Mouse (Mus musculus): Measurements from ENCODE around the gene Atp1b2. TPM values are rescaled to one million over a fixed set of nuclear protein-coding genes. Genes with fewer than 3 reads are reported as not detected.
A peak's percentile ranks its signal among the peaks of the same experiment; 100 is the strongest.

Gene Atp1b2
- polyA plus RNA-seq, 1 experiment from 2014 or later, result 95.2 TPM

- ATAC-seq, result no peak
- H3K9me3 ChIP-seq (replicated peaks; ENCODE audit: control insufficient read depth, low read length, poor library complexity, severe bottlenecking), result no peaks in the 10 kb centered on the region
- H3K9ac ChIP-seq (ENCODE audit: low read depth, low read length), result no peak overlapping the region
- H3K4me3 ChIP-seq (ENCODE audit: low read depth, low read length), result no peak overlapping the region
- H3K27me3 ChIP-seq (ENCODE audit: control insufficient read depth, insufficient read depth, low read depth, low read length), result no peaks in the 10 kb centered on the region
- peaks cover 7% of the 10 kb centered on the region for H3K36me3 ChIP-seq (ENCODE audit: control insufficient read depth, insufficient read depth, low read length)
- H3K4me1 ChIP-seq (ENCODE audit: control insufficient read depth, insufficient read depth, low read length), result peaks cover 21% of the 10 kb centered on the region
- WGBS, result 85% methylated on average over 3 of the region's 3 CpGs
- no peak overlapping the region for H3K27ac ChIP-seq (ENCODE audit: low read length)
- no peak overlapping the region for H3K4me2 ChIP-seq (ENCODE audit: low read length)
Observed at GRCm38 (mm10) chr11:69601768-69602167, 4.0 kb downstream of the Atp1b2 start.

- H3K9ac ChIP-seq (ENCODE audit: low read depth, low read length), result no peak overlapping the region
- peak overlapping the region; percentile 23; the same call in 1 of the 2 replicates for H3K27ac ChIP-seq (ENCODE audit: low read length)
- H3K4me1 ChIP-seq (ENCODE audit: control insufficient read depth, insufficient read depth, low read length), result peaks cover 17% of the 10 kb centered on the region
- H3K4me2 ChIP-seq (ENCODE audit: low read length), result no peak overlapping the region
- ATAC-seq, result peak; percentile 31; the same call in 1 of the 2 replicates
- peaks cover 7% of the 10 kb centered on the region for H3K36me3 ChIP-seq (ENCODE audit: control insufficient read depth, insufficient read depth, low read length)
- H3K4me3 ChIP-seq (ENCODE audit: low read depth, low read length), result no peak overlapping the region
- WGBS, result 13% methylated on average over 6 of the region's 6 CpGs
- no peaks in the 10 kb centered on the region for H3K9me3 ChIP-seq (replicated peaks; ENCODE audit: control insufficient read depth, low read length, poor library complexity, severe bottlenecking)
- H3K27me3 ChIP-seq (ENCODE audit: control insufficient read depth, insufficient read depth, low read depth, low read length), result no peaks in the 10 kb centered on the region
Observed at GRCm38 (mm10) chr11:69600098-69600497, 5.6 kb downstream of the Atp1b2 start.

- Histone ChIP-seq H3K4me1 (ENCODE audit: control insufficient read depth, insufficient read depth, low read length) (peaks cover 16% of the 10 kb centered on the region), H3K36me3 (ENCODE audit: control insufficient read depth, insufficient read depth, low read length) (peaks cover 7% of the 10 kb centered on the region), H3K4me2 (ENCODE audit: low read length) (no peak overlapping the region), H3K27ac (ENCODE audit: low read length) (0 out of 2 replicates have a peak overlapping the region, but pooled peaks have one; percentile 14), H3K4me3 (ENCODE audit: low read depth, low read length) (no peak overlapping the region), H3K9me3 (replicated peaks; ENCODE audit: control insufficient read depth, low read length, poor library complexity, severe bottlenecking) (no peaks in the 10 kb centered on the region), H3K27me3 (ENCODE audit: control insufficient read depth, insufficient read depth, low read depth, low read length) (no peaks in the 10 kb centered on the region), H3K9ac (ENCODE audit: low read depth, low read length) (no peak overlapping the region)
- no peak for ATAC-seq
- WGBS, result 12% methylated on average over 9 of the region's 9 CpGs
Observed at GRCm38 (mm10) chr11:69599436-69599835, 6.3 kb downstream of the Atp1b2 start.

- Histone ChIP-seq H3K4me3 (ENCODE audit: low read depth, low read length) (no peak overlapping the region), H3K9ac (ENCODE audit: low read depth, low read length) (no peak overlapping the region), H3K4me2 (ENCODE audit: low read length) (no peak overlapping the region), H3K4me1 (ENCODE audit: control insufficient read depth, insufficient read depth, low read length) (no peaks in the 10 kb centered on the region; the same call in 1 of the 2 replicates), H3K27me3 (ENCODE audit: control insufficient read depth, insufficient read depth, low read depth, low read length) (no peaks in the 10 kb centered on the region), H3K27ac (ENCODE audit: low read length) (no peak overlapping the region), H3K9me3 (replicated peaks; ENCODE audit: control insufficient read depth, low read length, poor library complexity, severe bottlenecking) (no peaks in the 10 kb centered on the region), H3K36me3 (ENCODE audit: control insufficient read depth, insufficient read depth, low read length) (peaks cover 5% of the 10 kb centered on the region)
- no peak for ATAC-seq
- 99% methylated on average over 6 of the region's 6 CpGs for WGBS
Observed at GRCm38 (mm10) chr11:69594853-69595252, 10.9 kb downstream of the Atp1b2 start.

GRCm38 (mm10) chr11:69592799-69593198 is 12.9 kb downstream of the Atp1b2 start:
- H3K27ac ChIP-seq (ENCODE audit: low read length), result no peak overlapping the region
- WGBS, result 90% methylated on average over 4 of the region's 4 CpGs
- no peaks in the 10 kb centered on the region for H3K27me3 ChIP-seq (ENCODE audit: control insufficient read depth, insufficient read depth, low read depth, low read length)
- H3K9ac ChIP-seq (ENCODE audit: low read depth, low read length), result no peak overlapping the region
- no peak for ATAC-seq
- no peaks in the 10 kb centered on the region for H3K9me3 ChIP-seq (replicated peaks; ENCODE audit: control insufficient read depth, low read length, poor library complexity, severe bottlenecking)
- no peak overlapping the region for H3K4me3 ChIP-seq (ENCODE audit: low read depth, low read length)
- H3K4me1 ChIP-seq (ENCODE audit: control insufficient read depth, insufficient read depth, low read length), result no peaks in the 10 kb centered on the region
- no peak overlapping the region for H3K4me2 ChIP-seq (ENCODE audit: low read length)
- H3K36me3 ChIP-seq (ENCODE audit: control insufficient read depth, insufficient read depth, low read length), result peaks cover 12% of the 10 kb centered on the region

- H3K36me3 ChIP-seq (ENCODE audit: control insufficient read depth, insufficient read depth, low read length), result peaks cover 15% of the 10 kb centered on the region
Observed at GRCm38 (mm10) chr11:69591899-69592637, 13.7 kb downstream of the Atp1b2 start.

GRCm38 (mm10) chr11:69591424-69591823 is 14.3 kb downstream of the Atp1b2 start:
- no peak overlapping the region for H3K9ac ChIP-seq (ENCODE audit: low read depth, low read length)
- no peaks in the 10 kb centered on the region for H3K27me3 ChIP-seq (ENCODE audit: control insufficient read depth, insufficient read depth, low read depth, low read length)
- peaks cover 15% of the 10 kb centered on the region for H3K36me3 ChIP-seq (ENCODE audit: control insufficient read depth, insufficient read depth, low read length)
- 89% methylated on average over 3 of the region's 3 CpGs for WGBS
- H3K4me1 ChIP-seq (ENCODE audit: control insufficient read depth, insufficient read depth, low read length), result no peaks in the 10 kb centered on the region
- no peak for ATAC-seq
- no peak overlapping the region for H3K4me2 ChIP-seq (ENCODE audit: low read length)
- no peaks in the 10 kb centered on the region for H3K9me3 ChIP-seq (replicated peaks; ENCODE audit: control insufficient read depth, low read length, poor library complexity, severe bottlenecking)
- no peak overlapping the region for H3K4me3 ChIP-seq (ENCODE audit: low read depth, low read length)
- H3K27ac ChIP-seq (ENCODE audit: low read length), result no peak overlapping the region

More at GRCm38 (mm10) chr11:69591899-69592637, 13.7 kb downstream of the Atp1b2 start:
- H3K9ac ChIP-seq (ENCODE audit: low read depth, low read length), result no peak overlapping the region
- no peaks in the 10 kb centered on the region for H3K4me1 ChIP-seq (ENCODE audit: control insufficient read depth, insufficient read depth, low read length)
- no peaks in the 10 kb centered on the region for H3K9me3 ChIP-seq (replicated peaks; ENCODE audit: control insufficient read depth, low read length, poor library complexity, severe bottlenecking)
- no peaks in the 10 kb centered on the region for H3K27me3 ChIP-seq (ENCODE audit: control insufficient read depth, insufficient read depth, low read depth, low read length)
- WGBS, result 65% methylated on average over 7 of the region's 7 CpGs
- peak overlapping the region; percentile 33; the same call in 1 of the 2 replicates for H3K27ac ChIP-seq (ENCODE audit: low read length)
- ATAC-seq, result peak; percentile 91
- H3K4me3 ChIP-seq (ENCODE audit: low read depth, low read length), result no peak overlapping the region
- no peak overlapping the region for H3K4me2 ChIP-seq (ENCODE audit: low read length)

- Histone ChIP-seq H3K9me3 (replicated peaks; ENCODE audit: control insufficient read depth, low read length, poor library complexity, severe bottlenecking) (no peaks in the 10 kb centered on the region), H3K4me1 (ENCODE audit: control insufficient read depth, insufficient read depth, low read length) (no peaks in the 10 kb centered on the region), H3K9ac (ENCODE audit: low read depth, low read length) (no peak overlapping the region), H3K4me2 (ENCODE audit: low read length) (no peak overlapping the region), H3K27ac (ENCODE audit: low read length) (no peak overlapping the region), H3K27me3 (ENCODE audit: control insufficient read depth, insufficient read depth, low read depth, low read length) (no peaks in the 10 kb centered on the region), H3K4me3 (ENCODE audit: low read depth, low read length) (no peak overlapping the region), H3K36me3 (ENCODE audit: control insufficient read depth, insufficient read depth, low read length) (peaks cover 15% of the 10 kb centered on the region)
- ATAC-seq, result no peak
- 94% methylated on average over 8 of the region's 8 CpGs for WGBS
Observed at GRCm38 (mm10) chr11:69590622-69591021, 15.1 kb downstream of the Atp1b2 start.

- no peaks in the 10 kb centered on the region for H3K9me3 ChIP-seq (replicated peaks; ENCODE audit: control insufficient read depth, low read length, poor library complexity, severe bottlenecking)
- ATAC-seq, result no peak
- no peaks in the 10 kb centered on the region for H3K4me1 ChIP-seq (ENCODE audit: control insufficient read depth, insufficient read depth, low read length)
- H3K27ac ChIP-seq (ENCODE audit: low read length), result no peak overlapping the region
- 95% methylated on average over 22 of the region's 22 CpGs for WGBS
- H3K9ac ChIP-seq (ENCODE audit: low read depth, low read length), result no peak overlapping the region
- H3K4me3 ChIP-seq (ENCODE audit: low read depth, low read length), result no peak overlapping the region
- H3K4me2 ChIP-seq (ENCODE audit: low read length), result no peak overlapping the region
- H3K27me3 ChIP-seq (ENCODE audit: control insufficient read depth, insufficient read depth, low read depth, low read length), result no peaks in the 10 kb centered on the region
- H3K36me3 ChIP-seq (ENCODE audit: control insufficient read depth, insufficient read depth, low read length), result peaks cover 15% of the 10 kb centered on the region
Observed at GRCm38 (mm10) chr11:69589207-69589834, 16.4 kb downstream of the Atp1b2 start.
